Mouse (Mus musculus) ES-Bruce4 (cell line): ENCODE data around the gene Smap1. TPM values are rescaled to one million over a fixed set of nuclear protein-coding genes. Genes with fewer than 3 reads are reported as not detected.

Experiments
- H3K27ac ChIP-seq: 2 replicates; pipeline ENCODE4 v1.5.1; 2012; ENCODE audit warnings: low read length, inconsistent platforms; ENCODE audit not compliant: insufficient read depth
- H3K27me3 ChIP-seq: 2 replicates; pipeline ENCODE4 v1.6.1; 2012; ENCODE audit warnings: mild to moderate bottlenecking, low read length, inconsistent platforms; ENCODE audit not compliant: control insufficient read depth, poor library complexity, insufficient read depth, severe bottlenecking
- H3K36me3 ChIP-seq: 2 replicates; pipeline ENCODE4 v1.6.1; 2012; ENCODE audit warnings: inconsistent platforms, mild to moderate bottlenecking, low read length, moderate library complexity; ENCODE audit not compliant: control insufficient read depth, poor library complexity, insufficient read depth, severe bottlenecking
- H3K4me1 ChIP-seq: one replicate; pipeline ENCODE4 v1.8.1; 2011; ENCODE audit warnings: low read length; ENCODE audit not compliant: control insufficient read depth, insufficient read depth
- H3K4me3 ChIP-seq: 2 replicates; pipeline ENCODE4 v1.5.1; 2011; ENCODE audit warnings: low read depth, mild to moderate bottlenecking, low read length
- H3K9ac ChIP-seq: 2 replicates; pipeline ENCODE4 v1.6.1; 2012; ENCODE audit warnings: low read depth, mild to moderate bottlenecking, inconsistent platforms; ENCODE audit not compliant: poor library complexity, severe bottlenecking
- H3K9me3 ChIP-seq: replicated peaks from 2 replicates; pipeline ENCODE4 v1.6.1; 2012; ENCODE audit warnings: mild to moderate bottlenecking, low read length, inconsistent platforms; ENCODE audit not compliant: control insufficient read depth, poor library complexity, insufficient read depth, severe bottlenecking
- CTCF ChIP-seq: IDR thresholded peaks from one replicate; pipeline ENCODE4 v1.8.1; 2011; ENCODE audit warnings: low read depth, low read length
- EP300 ChIP-seq: IDR thresholded peaks from 2 replicates; pipeline ENCODE4 v1.6.1; 2011; ENCODE audit warnings: low read depth, low read length; ENCODE audit not compliant: insufficient read depth
- POLR2A ChIP-seq: IDR thresholded peaks from one replicate; pipeline ENCODE4 v1.8.1; 2011; ENCODE audit warnings: low read length; ENCODE audit not compliant: insufficient read depth
- polyA plus RNA-seq: library from polyadenylated mRNA; stranded (reverse); fragments of >200 nt; gene quantifications from 2 replicates; pipeline ENCODE4 v1.2.4, GENCODE M21; 2011; ENCODE audit warnings: low read depth; ENCODE audit not compliant: missing spikeins, insufficient read depth, insufficient read length

Smap1 gene
- polyA plus RNA-seq, 1 experiment: 81.4 TPM

- TF ChIP-seq EP300: no peak
- TF ChIP-seq CTCF: no peak
- TF ChIP-seq POLR2A: no peak
Observed at GRCm38 (mm10) chr1:23884087-23884668, 37.9 kb downstream of the Smap1 start.

GRCm38 (mm10) chr1:23882681-23883080 lies 39.4 kb downstream of the Smap1 start:
- H3K4me3 ChIP-seq: no peak overlapping the region
- TF ChIP-seq POLR2A: no peak
- TF ChIP-seq EP300: no peak
- TF ChIP-seq CTCF: no peak
- H3K9ac ChIP-seq: no peak overlapping the region
- no peaks in the 10 kb centered on the region for H3K27me3 ChIP-seq
- no peak overlapping the region for H3K27ac ChIP-seq
- no peaks in the 10 kb centered on the region for H3K36me3 ChIP-seq
- no peaks in the 10 kb centered on the region for H3K9me3 ChIP-seq
- H3K4me1 ChIP-seq: no peaks in the 10 kb centered on the region

More at GRCm38 (mm10) chr1:23884087-23884668, 37.9 kb downstream of the Smap1 start:
- Histone ChIP-seq H3K4me1 (no peaks in the 10 kb centered on the region), H3K9me3 (no peaks in the 10 kb centered on the region), H3K36me3 (no peaks in the 10 kb centered on the region), H3K27me3 (no peaks in the 10 kb centered on the region), H3K4me3 (no peak overlapping the region), H3K27ac (no peak overlapping the region), H3K9ac (no peak overlapping the region)

- no peak overlapping the region for H3K9ac ChIP-seq
- no peak overlapping the region for H3K4me3 ChIP-seq
- no peaks in the 10 kb centered on the region for H3K9me3 ChIP-seq
- H3K4me1 ChIP-seq: no peaks in the 10 kb centered on the region
- no peaks in the 10 kb centered on the region for H3K36me3 ChIP-seq
- no peaks in the 10 kb centered on the region for H3K27me3 ChIP-seq
- H3K27ac ChIP-seq: no peak overlapping the region
- TF ChIP-seq EP300: no peak
- no peak for TF ChIP-seq POLR2A
- TF ChIP-seq CTCF: no peak
Observed at GRCm38 (mm10) chr1:23872194-23872593, 49.9 kb downstream of the Smap1 start.

GRCm38 (mm10) chr1:23867350-23867862 lies 54.7 kb downstream of the Smap1 start:
- Histone ChIP-seq H3K27ac (no peak overlapping the region), H3K9me3 (no peaks in the 10 kb centered on the region), H3K27me3 (no peaks in the 10 kb centered on the region), H3K9ac (no peak overlapping the region), H3K4me3 (no peak overlapping the region), H3K4me1 (no peaks in the 10 kb centered on the region), H3K36me3 (no peaks in the 10 kb centered on the region)
- no peak for TF ChIP-seq CTCF
- no peak for TF ChIP-seq EP300
- TF ChIP-seq POLR2A: no peak

GRCm38 (mm10) chr1:23865566-23865965 lies 56.6 kb downstream of the Smap1 start:
- Histone ChIP-seq H3K4me1 (no peaks in the 10 kb centered on the region), H3K27ac (no peak overlapping the region), H3K4me3 (no peak overlapping the region), H3K27me3 (no peaks in the 10 kb centered on the region), H3K36me3 (no peaks in the 10 kb centered on the region), H3K9me3 (no peaks in the 10 kb centered on the region), H3K9ac (no peak overlapping the region)
- TF ChIP-seq EP300 (no peak), CTCF (no peak), POLR2A (no peak)

GRCm38 (mm10) chr1:23860944-23861343 lies 61.2 kb downstream of the Smap1 start:
- Histone ChIP-seq H3K9me3 (no peaks in the 10 kb centered on the region), H3K27ac (no peak overlapping the region), H3K4me3 (no peak overlapping the region), H3K36me3 (no peaks in the 10 kb centered on the region), H3K27me3 (no peaks in the 10 kb centered on the region), H3K9ac (no peak overlapping the region), H3K4me1 (no peaks in the 10 kb centered on the region)
- TF ChIP-seq EP300 (no peak), POLR2A (no peak), CTCF (no peak)
